Mouse (Mus musculus): ENCODE measurements at regions not wholly inside any gene's neighbourhood (a gene's known extent, or its start where the extent isn't known, plus 50 kb on each side); places are given as distances from the start of the nearest gene placed in this dataset.

GRCm38 (mm10) chr13:70292713-70293112, 344.7 kb downstream of the Ice1 start:
- no peak for DNase-seq (ENCODE audit: low spot score in 2 of 2)

DNA sequence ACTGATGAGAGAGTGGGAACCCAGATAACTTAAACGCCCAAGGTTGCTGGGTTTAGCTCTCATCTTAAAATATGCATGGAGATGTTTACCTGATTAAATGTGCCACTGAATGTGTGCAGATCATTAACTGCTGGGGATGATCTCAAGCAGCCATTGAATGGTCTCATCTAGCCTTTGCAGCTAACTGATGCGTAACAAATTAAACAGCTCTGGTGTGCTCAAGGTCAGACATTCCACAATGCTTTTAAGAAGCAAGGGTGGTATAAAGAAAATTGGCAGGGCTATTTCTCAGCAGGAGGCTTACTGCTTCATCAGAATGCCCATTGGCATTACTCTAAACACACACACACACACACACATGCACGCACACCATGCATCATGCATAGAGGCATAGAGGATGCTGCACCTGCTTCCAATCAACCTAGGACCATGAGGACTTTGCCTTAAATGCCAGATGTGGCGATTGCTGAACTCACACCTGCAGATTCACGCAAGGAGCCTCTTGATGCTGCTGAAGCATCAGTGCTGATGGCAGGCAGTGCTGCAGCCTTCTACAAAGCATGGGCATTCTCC, 333.4 kb downstream of the Ice1 start:
- DNase-seq (ENCODE audit: low spot score in 2 of 2) = no peak

- DNase-seq (ENCODE audit: low spot score in 2 of 2) = no peak
These were observed 326.9 kb downstream of the Ice1 start for GRCm38 (mm10) chr13:70310516-70310915.

- no peak for DNase-seq (ENCODE audit: low spot score in 2 of 2)
These were observed 326.0 kb downstream of the Ice1 start for GRCm38 (mm10) chr13:70311226-70312055.

DNA sequence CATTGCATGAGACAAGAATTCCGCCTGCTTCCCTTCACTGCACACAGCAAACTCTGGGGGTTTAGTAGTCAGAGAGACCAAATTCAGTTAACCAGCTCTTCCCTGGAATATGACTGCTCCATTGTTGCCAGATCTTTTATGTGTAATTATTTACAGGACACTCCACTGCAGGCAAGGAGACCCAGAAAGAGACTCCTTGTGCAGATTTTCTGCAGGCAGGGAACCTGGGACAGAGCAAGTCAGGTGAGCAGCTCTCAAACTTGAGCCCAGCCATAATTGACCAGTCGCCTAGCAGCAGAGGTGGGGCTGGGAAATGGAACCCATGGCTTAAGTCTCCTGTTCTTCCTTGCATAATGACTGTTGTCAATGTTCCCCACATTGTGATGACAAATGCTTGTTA, 324.2 kb downstream of the Ice1 start:
- no peak for DNase-seq (ENCODE audit: low spot score in 2 of 2)

GRCm38 (mm10) chr13:70323537-70323936, 313.9 kb downstream of the Ice1 start:
- no peak for DNase-seq (ENCODE audit: low spot score in 2 of 2)

- DNase-seq (ENCODE audit: low spot score in 2 of 2) = no peak
These were observed 301.4 kb downstream of the Ice1 start for GRCm38 (mm10) chr13:70336069-70336468.

- no peak for DNase-seq (ENCODE audit: low spot score in 2 of 2)
These were observed 297.0 kb downstream of the Ice1 start for GRCm38 (mm10) chr13:70340437-70340836.

DNA sequence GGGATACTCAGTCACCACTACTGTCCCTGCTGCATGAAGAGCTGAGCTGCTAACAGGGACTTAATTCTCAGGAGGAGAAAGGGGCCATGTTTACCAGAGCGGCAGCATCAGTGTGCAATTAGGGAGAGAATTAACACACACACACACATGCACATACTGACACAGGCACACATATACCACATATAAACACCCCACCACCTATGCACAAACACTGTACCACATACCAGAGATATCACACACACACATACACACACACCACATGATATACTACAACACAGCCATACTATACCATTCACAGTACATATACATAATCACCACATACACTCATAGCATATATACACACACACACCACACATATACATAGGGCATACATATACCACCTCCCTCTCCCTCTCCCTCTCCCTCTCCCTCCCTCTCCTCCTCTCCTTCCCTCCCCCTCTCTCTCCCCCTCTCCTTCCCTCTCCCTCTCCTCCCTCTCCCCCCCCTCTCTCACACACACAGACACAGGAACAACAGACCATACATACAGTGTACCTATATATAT, 294.2 kb downstream of the Ice1 start:
- no peak for DNase-seq (ENCODE audit: low spot score in 2 of 2)

DNA sequence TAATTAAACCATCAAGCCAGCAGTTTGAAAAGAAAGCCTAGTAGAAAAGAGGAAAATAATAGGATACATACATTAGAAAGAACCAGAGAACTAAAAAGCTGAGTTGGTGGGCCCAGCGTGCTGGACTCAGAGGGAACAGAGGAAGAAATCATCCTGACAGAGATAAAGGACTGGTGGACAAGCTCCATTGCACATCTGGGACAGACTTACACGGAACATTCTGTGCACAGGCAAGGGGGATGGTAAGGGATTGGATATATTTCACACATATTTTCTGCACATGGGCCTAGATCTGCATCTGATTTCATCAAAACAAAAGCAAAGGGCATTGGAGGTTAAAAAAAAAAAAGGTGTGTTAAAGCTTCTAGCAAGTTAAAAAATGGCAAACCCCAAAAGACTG, 293.5 kb downstream of the Ice1 start:
- no peak for DNase-seq (ENCODE audit: low spot score in 2 of 2)

DNA sequence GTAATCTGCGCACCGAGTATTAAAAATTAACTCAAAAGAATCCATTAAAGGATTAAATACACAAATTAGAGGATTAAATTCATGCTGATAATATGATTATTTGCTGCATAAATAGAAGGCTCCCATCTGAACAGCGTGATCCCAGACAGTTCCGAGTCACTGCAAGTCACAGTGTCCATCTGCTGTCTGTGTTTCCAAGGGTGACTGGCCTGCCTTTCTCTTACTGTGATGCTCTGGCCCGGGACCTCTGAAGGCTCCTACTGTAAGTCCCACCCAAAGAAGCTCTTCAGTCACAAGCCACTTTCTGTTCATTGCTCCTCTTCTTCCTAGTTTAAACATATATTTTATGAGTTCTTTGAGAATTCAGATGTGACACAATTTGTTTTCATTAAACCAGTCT, 293.1 kb downstream of the Ice1 start:
- no peak for DNase-seq (ENCODE audit: low spot score in 2 of 2)

GRCm38 (mm10) chr13:70348456-70348855, 289.0 kb downstream of the Ice1 start:
- DNase-seq (ENCODE audit: low spot score in 2 of 2) = no peak

GRCm38 (mm10) chr13:70348965-70349364, 288.5 kb downstream of the Ice1 start:
- DNase-seq (ENCODE audit: low spot score in 2 of 2) = no peak

- no peak for DNase-seq (ENCODE audit: low spot score in 2 of 2)
These were observed 267.8 kb downstream of the Ice1 start for GRCm38 (mm10) chr13:70369647-70370046.

DNA sequence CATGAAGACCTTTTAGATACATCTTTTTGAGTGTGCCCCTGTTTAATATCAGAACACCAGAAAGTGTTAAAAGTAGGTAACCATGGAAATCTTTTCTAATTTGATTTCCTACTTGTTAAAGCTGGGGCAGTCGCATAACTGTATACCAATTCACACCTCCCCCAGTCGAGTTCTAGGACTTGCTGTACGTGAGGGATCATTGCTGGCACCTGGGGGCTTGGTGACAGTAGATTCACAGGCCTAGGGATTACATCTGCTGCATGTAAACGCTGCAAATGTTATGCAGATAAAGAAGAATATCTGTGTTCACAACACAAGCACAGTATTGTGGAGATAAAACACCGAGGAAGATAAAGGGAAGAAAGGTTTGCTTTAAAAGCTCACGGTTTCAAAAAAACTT, 256.7 kb downstream of the Ice1 start:
- DNase-seq (ENCODE audit: low spot score in 2 of 2) = no peak

GRCm38 (mm10) chr13:70385292-70385691, 252.1 kb downstream of the Ice1 start:
- no peak for DNase-seq (ENCODE audit: low spot score in 2 of 2)

DNA sequence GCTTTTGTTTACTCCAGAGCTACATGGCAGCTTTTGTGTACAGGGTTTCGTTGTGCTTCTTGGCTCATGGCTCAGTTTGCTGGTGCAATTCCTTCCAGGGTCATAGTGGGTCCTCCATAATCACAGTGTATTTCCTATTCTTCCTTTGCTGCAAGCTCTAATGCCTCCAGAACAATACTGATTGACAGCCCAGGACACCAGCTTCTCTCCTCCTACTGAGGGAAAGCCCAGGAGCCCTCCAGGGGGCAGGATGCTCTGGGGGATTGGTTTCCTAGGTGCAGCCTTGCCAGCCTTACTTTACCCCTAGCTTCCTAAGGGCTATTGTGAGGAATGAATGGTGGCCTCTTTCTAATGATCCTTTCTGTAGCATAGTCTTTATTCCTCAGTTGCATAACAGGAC, 224.6 kb downstream of the Ice1 start:
- DNase-seq (ENCODE audit: low spot score in 2 of 2) = no peak

GRCm38 (mm10) chr13:70418156-70418555, 219.3 kb downstream of the Ice1 start:
- no peak for DNase-seq (ENCODE audit: low spot score in 2 of 2)

DNA sequence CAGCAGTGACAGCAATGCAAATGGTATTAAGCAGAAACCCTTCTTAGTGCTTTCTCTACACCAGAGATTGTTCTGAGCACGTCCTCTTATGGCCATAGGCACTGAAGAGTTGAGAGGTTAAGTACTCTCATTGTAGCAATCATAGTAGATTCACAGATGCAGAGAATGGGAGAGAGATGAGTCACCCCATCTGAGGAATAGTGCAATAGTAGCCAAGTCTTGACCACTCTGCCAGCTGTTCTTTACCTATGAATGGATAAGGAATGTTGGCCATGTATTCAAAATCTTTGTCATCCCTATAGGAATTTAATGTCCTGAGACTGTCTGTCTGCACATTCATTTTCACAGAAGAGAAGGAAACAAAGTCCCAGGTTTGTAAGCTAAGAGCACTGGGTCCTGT, 198.0 kb downstream of the Ice1 start:
- no peak for DNase-seq (ENCODE audit: low spot score in 2 of 2)

DNA sequence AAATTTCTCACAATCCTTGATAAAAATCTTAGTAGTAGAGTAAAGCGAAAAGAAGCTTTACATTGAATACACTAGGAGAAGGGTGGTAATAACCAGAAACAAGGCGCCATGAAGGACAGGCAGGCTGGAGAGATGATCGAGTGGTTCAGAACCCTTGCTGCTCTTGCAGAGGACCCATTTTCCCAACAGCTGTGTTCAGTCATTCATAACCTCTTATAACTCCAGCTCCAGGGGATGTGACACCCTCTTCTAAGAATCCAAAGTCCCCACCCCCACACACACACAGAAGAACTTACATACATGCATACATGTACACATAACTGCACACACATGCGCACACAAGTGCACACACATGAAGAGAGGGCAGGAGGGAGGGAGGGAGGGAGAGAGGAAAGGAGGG, 190.5 kb downstream of the Ice1 start:
- DNase-seq (ENCODE audit: low spot score in 2 of 2) = no peak

GRCm38 (mm10) chr13:70454592-70455390, 182.6 kb downstream of the Ice1 start:
- DNase-seq (ENCODE audit: low spot score in 2 of 2) = no peak

- DNase-seq (ENCODE audit: low spot score in 2 of 2) = no peak
These were observed 179.0 kb downstream of the Ice1 start for GRCm38 (mm10) chr13:70458406-70458805.
